Mouse (Mus musculus) limb, embryonic 14.5 days (tissue): ENCODE measurements around the gene Myo1e. TPM values are rescaled to one million over a fixed set of nuclear protein-coding genes. Genes with fewer than 3 reads are reported as not detected.

Experiments
- ATAC-seq: fragments of 200-750 bp; cut with Nextera tagmentation; 2 replicates; pipeline ENCODE4 v1.8.0; 2017; ENCODE audit warnings: low read depth, moderate number of reproducible peaks, moderate TSS enrichment; ENCODE audit not compliant: low FRiP score
- DNase-seq: peaks from one replicate; pipeline ENCODE4 v3.0.0-alpha.2; 2015; ENCODE audit warnings: low spot score
- H3K27ac ChIP-seq: fragments of 300-500 bp; sonication (generic); replicated peaks from 2 replicates; pipeline ENCODE4 v1.5.1; 2014; ENCODE audit warnings: low read depth, mild to moderate bottlenecking, low read length, moderate library complexity, mixed read lengths
- H3K27me3 ChIP-seq: fragments of 300-500 bp; sonication (generic); 2 replicates; pipeline ENCODE4 v1.6.1; 2014; ENCODE audit warnings: low read length, mixed read lengths; ENCODE audit not compliant: control insufficient read depth, insufficient read depth
- H3K36me3 ChIP-seq: fragments of 300-500 bp; sonication (generic); 2 replicates; pipeline ENCODE4 v1.6.1; 2014; ENCODE audit warnings: mild to moderate bottlenecking, low read length, moderate library complexity, mixed read lengths; ENCODE audit not compliant: control insufficient read depth, insufficient read depth
- H3K4me1 ChIP-seq: fragments of 300-500 bp; sonication (generic); 2 replicates; pipeline ENCODE4 v1.6.1; 2014; ENCODE audit warnings: antibody characterized with exemption, low read length, mixed read lengths; ENCODE audit not compliant: control insufficient read depth, insufficient read depth
- H3K4me2 ChIP-seq: fragments of 300-500 bp; sonication (generic); replicated peaks from 2 replicates; pipeline ENCODE4 v1.6.1; 2014; ENCODE audit warnings: low read depth, mild to moderate bottlenecking, low read length, moderate library complexity; ENCODE audit not compliant: severe bottlenecking
- H3K4me3 ChIP-seq: fragments of 300-500 bp; sonication (generic); replicated peaks from 2 replicates; pipeline ENCODE4 v1.5.1; 2014; ENCODE audit warnings: low read length
- H3K9ac ChIP-seq: fragments of 300-500 bp; sonication (generic); 2 replicates; pipeline ENCODE4 v1.6.1; 2014; ENCODE audit warnings: mild to moderate bottlenecking, low read depth, low read length, moderate library complexity; ENCODE audit not compliant: severe bottlenecking
- H3K9me3 ChIP-seq: fragments of 300-500 bp; sonication (generic); 2 replicates; pipeline ENCODE4 v1.6.1; 2016; ENCODE audit warnings: low read length; ENCODE audit not compliant: control insufficient read depth
- POLR2A ChIP-seq: fragments of 200-500 bp; IDR thresholded peaks from 2 replicates; pipeline ENCODE4 v1.8.0; 2012; ENCODE audit warnings: inconsistent platforms, mild to moderate bottlenecking, moderate library complexity, borderline replicate concordance; ENCODE audit not compliant: insufficient read depth, insufficient read length; ENCODE audit errors: extremely low read depth
- WGBS: fragments of 180-500 bp; shearing (Covaris S2); extraction: QIAGEN DNeasy Blood & Tissue Kit; methylation state at CpG from one replicate; pipeline ENCODE4 v1.1.7; 2014; 5-methylcytosine and 5-hydroxymethylcytosine counted together
- polyA plus RNA-seq, 2 experiments: library from polyadenylated mRNA; depleted of rRNA in 1 of 2; stranded (reverse) in 1 of 2; unstranded in 1 of 2; fragments of >200 nt; fragmentation: Nextera tagmentation in 1 of 2; extraction: Ambion mirVana in 1 of 2; gene quantifications; 2 replicates each; pipeline versions ENCODE4 v1.2.1 to v1.2.3; 2012 to 2014

The Myo1e gene
- polyA plus RNA-seq, 2 experiments = 12.1 to 20.4 TPM

DNA sequence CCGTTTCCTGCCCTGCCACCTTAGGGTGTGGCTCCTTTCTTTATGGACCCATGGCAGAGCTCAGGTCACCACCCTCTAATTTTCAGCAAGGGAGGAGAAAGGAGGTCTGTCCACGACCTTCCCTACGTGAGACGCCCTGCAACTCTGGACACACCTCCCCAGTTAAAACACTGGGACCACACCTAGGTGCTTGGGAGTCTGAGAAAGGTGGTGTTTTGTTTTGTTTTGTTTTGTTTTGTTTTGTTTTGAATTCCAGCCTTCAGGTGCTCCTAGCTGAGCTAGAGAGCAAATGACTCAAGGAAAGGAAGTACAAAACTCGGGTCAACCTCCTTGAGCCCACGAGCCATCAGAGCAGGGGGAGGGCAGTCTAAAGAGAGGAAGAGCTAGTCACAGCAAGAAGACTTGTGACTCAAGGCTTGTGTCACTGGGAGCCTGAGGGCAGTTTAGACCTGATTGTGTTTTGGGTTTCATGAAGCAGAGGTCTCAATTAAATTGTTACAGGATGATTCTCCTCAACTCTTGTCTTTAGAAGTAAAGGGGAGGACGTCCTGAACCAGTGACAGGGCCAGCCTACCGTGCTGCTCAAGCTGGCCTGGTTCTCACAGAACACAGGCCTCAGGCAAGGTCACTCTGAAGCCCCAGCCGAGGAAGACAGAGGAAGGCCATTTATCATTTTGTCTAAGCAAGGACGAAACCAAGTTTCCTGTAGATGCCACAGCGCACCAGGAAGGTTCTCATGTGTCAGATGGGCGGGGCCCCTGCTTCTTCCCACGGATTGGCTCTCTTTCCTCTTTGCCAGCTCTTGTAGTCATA, 50.3 kb downstream of the Myo1e start:
- ATAC-seq = no peak
- no peak for DNase-seq
- Histone ChIP-seq H3K27me3 (no peaks in the 10 kb centered on the region), H3K4me1 (peaks cover 28% of the 10 kb centered on the region), H3K4me3 (no peak overlapping the region), H3K9ac (no peak overlapping the region), H3K4me2 (no peak overlapping the region), H3K27ac (no peak overlapping the region), H3K9me3 (no peaks in the 10 kb centered on the region), H3K36me3 (no peaks in the 10 kb centered on the region)
- no peak for TF ChIP-seq POLR2A
- WGBS = 37% methylated on average over 13 of the region's 13 CpGs

DNA sequence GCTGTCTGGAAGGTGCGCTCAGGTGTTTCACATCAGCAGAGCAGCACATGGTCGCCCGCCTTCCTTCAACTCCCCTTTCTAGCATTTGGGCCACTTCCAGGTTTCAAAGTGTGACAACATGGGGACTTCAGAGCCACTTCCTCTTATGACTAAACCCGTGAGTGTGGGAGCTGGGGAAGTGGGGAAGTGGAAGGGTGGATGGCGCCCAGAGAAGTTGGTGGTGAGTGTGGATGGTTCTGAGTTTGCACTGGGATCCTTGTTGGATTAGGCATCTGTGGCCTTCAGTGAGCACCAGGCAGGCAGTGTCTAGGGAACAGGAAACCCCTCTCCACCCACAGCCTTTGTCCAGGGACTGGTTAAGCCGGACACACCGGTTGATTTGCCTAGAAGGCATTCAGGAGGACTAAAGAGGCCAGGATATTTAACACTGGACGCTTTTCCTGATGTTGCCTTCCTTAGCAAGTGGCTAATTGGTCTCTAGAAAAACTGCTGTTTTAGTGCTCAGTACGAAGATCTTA, 53.2 kb downstream of the Myo1e start:
- Histone ChIP-seq H3K27ac (no peak overlapping the region), H3K9me3 (no peaks in the 10 kb centered on the region), H3K4me3 (no peak overlapping the region), H3K27me3 (no peaks in the 10 kb centered on the region), H3K4me1 (peaks cover 41% of the 10 kb centered on the region), H3K4me2 (no peak overlapping the region), H3K9ac (no peak overlapping the region), H3K36me3 (no peaks in the 10 kb centered on the region)
- DNase-seq = no peak
- no peak for ATAC-seq
- WGBS = 42% methylated on average over 9 of the region's 9 CpGs
- TF ChIP-seq POLR2A = no peak

DNA sequence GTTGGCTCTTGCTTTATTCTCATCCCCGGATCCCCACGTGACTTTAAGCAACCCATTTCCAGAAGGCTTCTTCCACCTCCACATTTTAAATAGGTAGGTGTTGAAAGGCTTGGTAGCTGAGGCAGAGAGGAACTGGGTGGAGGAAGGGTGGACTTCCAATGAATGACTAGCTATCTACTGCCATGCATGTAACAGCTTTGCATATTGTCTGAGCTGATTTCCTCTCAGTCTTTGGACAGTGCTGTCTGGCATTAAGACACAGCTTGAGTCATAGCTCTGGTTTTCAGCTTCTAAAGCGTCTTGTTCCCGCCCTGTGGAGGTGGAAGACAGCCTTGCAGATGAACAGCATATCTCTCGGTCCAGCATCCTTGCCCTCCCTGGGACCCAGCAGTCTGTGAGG, 54.5 kb downstream of the Myo1e start:
- WGBS = 69% methylated on average over 5 of the region's 5 CpGs
- peaks cover 41% of the 10 kb centered on the region for H3K4me1 ChIP-seq
- ATAC-seq (no peak), DNase-seq (no peak)
- no peak overlapping the region for H3K27ac ChIP-seq
- H3K9ac ChIP-seq = no peak overlapping the region
- H3K9me3 ChIP-seq = no peaks in the 10 kb centered on the region
- H3K36me3 ChIP-seq = no peaks in the 10 kb centered on the region
- no peak overlapping the region for H3K4me3 ChIP-seq
- TF ChIP-seq POLR2A = no peak
- no peaks in the 10 kb centered on the region for H3K27me3 ChIP-seq
- no peak overlapping the region for H3K4me2 ChIP-seq

- no peaks in the 10 kb centered on the region for H3K36me3 ChIP-seq
- H3K4me1 ChIP-seq = peaks cover 34% of the 10 kb centered on the region
- DNase-seq (no peak), ATAC-seq (no peak)
- WGBS = 32% methylated on average over 8 of the region's 8 CpGs
- H3K4me3 ChIP-seq = no peak overlapping the region
- no peak for TF ChIP-seq POLR2A
- H3K9ac ChIP-seq = no peak overlapping the region; the same call in 1 of the 2 replicates
- H3K4me2 ChIP-seq = no peak overlapping the region
- H3K27me3 ChIP-seq = no peaks in the 10 kb centered on the region
- no peaks in the 10 kb centered on the region for H3K9me3 ChIP-seq
- no peak overlapping the region for H3K27ac ChIP-seq
These were observed 56.0 kb downstream of the Myo1e start for GRCm38 (mm10) chr9:70263134-70263533.

- Histone ChIP-seq H3K9me3 (no peaks in the 10 kb centered on the region), H3K9ac (no peak overlapping the region; the same call in 1 of the 2 replicates), H3K36me3 (no peaks in the 10 kb centered on the region), H3K4me1 (peaks cover 33% of the 10 kb centered on the region), H3K27ac (0 out of 2 replicates have a peak overlapping the region, but pooled peaks have one; percentile 1), H3K27me3 (no peaks in the 10 kb centered on the region), H3K4me3 (no peak overlapping the region), H3K4me2 (no peak overlapping the region)
- WGBS = 37% methylated on average over 7 of the region's 7 CpGs
- no peak for DNase-seq
- no peak for TF ChIP-seq POLR2A
- ATAC-seq = no peak
These were observed 56.6 kb downstream of the Myo1e start for GRCm38 (mm10) chr9:70263735-70264134.
